Mouse (Mus musculus): ENCODE data around the gene Smox. TPM values are rescaled to one million over a fixed set of nuclear protein-coding genes. Genes with fewer than 3 reads are reported as not detected.

Gene Smox
- total RNA-seq, 2 experiments from 2014 or later: 84.5 to 85.8 TPM

DNA sequence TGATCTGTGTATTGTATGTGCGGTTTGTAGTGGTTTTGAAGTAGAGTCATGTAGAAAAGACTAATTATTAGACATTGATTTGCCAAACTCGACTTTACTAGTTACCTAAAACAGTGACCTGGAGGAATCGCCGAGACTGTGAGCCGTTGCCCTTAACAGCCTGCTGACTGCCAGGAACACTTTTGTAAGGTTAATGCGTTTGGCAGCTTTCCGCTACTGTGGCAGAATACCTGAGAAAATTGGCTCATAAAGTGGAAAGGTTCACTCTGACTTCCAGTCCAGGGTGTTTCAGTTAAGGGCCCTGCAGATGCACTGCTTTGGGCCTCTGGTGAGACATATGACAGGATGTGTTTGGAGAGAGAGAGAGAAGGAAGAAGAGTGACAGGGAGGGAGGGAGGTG is 40.0 kb downstream of the Smox start:
- no peak overlapping the region for H3K4me3 ChIP-seq
- DNase-seq (ENCODE audit: low spot score in 2 of 2): no peak
- no peak for TF ChIP-seq CTCF (conservative IDR thresholded peaks at IDR 0.05)
- H3K27ac ChIP-seq: no peak overlapping the region

DNA sequence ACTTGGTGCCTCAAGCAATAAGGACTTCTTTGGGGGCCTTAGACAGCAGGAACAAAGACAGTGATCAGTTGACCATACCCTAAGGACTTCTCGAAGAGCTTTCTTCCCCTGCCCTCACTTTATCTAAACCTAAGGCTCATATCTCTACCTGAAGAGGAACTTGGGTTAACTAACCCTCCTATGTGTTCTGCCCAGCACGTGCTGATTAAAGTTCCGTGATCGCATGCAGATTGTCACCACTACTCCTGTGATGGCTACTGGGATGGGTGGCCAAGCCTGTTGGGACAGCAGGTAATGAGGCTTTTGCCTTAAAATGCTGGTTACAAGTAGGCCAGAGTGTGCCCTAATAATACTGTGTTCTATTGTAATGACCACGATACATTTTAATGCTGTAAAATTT is 43.9 kb downstream of the Smox start:
- DNase-seq (ENCODE audit: low spot score in 2 of 2): no peak
- Histone ChIP-seq H3K27ac (no peak overlapping the region), H3K4me3 (no peak overlapping the region)
- no peak for TF ChIP-seq CTCF (conservative IDR thresholded peaks at IDR 0.05)

DNA sequence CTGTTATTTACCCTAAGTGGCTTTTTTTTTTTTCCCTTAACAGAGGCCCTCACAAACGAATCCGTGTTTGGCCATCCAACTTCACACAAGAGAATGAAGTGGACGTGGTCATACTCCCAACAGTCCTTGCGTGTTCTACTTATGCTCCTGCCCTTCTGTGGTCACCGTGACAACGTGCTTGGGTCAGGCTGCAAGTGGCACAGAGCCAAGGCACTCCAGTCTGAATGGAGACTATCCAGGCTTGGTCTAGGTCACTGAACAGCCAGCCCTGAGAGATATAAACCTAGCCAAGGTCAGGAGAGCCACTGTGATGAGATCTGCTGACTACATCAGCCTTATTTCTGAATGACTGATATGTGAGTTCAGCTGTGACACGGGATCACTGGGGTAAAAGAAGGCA is 47.0 kb downstream of the Smox start:
- no peak for DNase-seq (ENCODE audit: low spot score in 2 of 2)
- Histone ChIP-seq H3K27ac (no peak overlapping the region), H3K4me3 (no peak overlapping the region)
- no peak for TF ChIP-seq CTCF (conservative IDR thresholded peaks at IDR 0.05)

DNA sequence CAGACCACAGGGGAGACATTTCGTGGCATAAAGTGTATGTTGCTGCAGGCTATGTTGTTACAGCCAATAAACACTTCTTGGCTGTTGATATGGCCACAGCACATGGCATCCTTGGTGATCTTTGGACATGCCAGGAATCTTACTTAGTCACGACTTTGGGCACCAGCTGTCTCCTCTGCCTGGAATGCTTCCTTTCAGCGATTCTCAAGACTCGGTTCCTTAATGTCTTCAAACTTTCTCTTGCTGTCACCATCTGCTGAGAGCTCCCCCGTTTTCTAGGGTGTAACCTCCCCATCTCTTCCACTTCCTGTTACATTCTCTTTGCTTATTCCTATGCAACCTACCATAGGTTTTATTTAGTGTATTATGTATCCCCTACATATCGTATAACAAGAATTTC is 48.5 kb downstream of the Smox start:
- DNase-seq (ENCODE audit: low spot score in 2 of 2): no peak
- no peak for TF ChIP-seq CTCF (conservative IDR thresholded peaks at IDR 0.05)
- Histone ChIP-seq H3K4me3 (no peak overlapping the region), H3K27ac (no peak overlapping the region)

DNA sequence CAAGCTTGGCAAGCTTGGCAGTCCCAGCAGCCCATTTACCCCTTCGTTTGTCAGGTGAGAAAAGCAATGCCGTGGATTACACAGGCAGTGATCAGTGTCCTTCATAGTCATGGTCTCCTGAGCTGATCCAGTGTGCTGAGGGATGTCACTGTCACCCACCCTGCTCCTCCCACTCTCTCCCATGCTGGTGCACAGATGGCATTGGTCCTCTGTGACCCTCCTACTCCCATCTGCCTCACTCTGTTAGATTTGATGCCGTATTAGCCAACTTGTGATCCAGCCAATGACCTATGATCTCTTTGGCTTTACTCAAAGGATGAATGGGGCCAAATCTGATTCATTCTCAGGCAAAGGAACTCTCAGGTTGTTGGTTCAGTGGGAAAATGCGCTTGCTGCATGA is 50.4 kb downstream of the Smox start:
- peak overlapping the region; percentile 52; the same call in 1 of the 2 replicates for H3K27ac ChIP-seq
- no peak overlapping the region for H3K4me3 ChIP-seq
- peak in 1 of 2 experiments; percentile 44 for DNase-seq (ENCODE audit: low spot score in 2 of 2)
- TF ChIP-seq CTCF (conservative IDR thresholded peaks at IDR 0.05): no peak

DNA sequence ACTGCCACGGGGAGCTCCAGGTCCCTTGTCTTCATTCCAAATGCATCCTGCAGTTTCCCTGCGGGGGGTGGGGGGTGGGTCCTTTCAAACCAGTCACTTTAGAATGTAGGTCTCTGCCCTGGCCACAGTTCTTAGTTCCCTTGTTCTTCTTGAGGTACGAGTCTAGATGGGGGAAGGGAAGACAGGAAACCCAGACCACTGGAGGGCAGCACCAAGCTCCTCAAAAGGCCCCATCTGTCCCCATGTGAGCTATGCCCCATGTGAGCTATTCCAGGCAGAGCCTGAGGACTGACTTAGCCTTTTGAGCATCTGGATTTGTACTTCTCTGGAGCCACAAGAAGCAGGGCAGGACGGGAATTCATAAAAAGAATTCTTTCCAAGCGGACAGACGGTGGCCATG is 51.2 kb downstream of the Smox start:
- peak; percentile 64 for TF ChIP-seq CTCF (conservative IDR thresholded peaks at IDR 0.05)
- DNase-seq (ENCODE audit: low spot score in 2 of 2): no peak
- no peak overlapping the region for H3K4me3 ChIP-seq
- peak overlapping the region; percentile 52; the same call in 1 of the 2 replicates for H3K27ac ChIP-seq

DNA sequence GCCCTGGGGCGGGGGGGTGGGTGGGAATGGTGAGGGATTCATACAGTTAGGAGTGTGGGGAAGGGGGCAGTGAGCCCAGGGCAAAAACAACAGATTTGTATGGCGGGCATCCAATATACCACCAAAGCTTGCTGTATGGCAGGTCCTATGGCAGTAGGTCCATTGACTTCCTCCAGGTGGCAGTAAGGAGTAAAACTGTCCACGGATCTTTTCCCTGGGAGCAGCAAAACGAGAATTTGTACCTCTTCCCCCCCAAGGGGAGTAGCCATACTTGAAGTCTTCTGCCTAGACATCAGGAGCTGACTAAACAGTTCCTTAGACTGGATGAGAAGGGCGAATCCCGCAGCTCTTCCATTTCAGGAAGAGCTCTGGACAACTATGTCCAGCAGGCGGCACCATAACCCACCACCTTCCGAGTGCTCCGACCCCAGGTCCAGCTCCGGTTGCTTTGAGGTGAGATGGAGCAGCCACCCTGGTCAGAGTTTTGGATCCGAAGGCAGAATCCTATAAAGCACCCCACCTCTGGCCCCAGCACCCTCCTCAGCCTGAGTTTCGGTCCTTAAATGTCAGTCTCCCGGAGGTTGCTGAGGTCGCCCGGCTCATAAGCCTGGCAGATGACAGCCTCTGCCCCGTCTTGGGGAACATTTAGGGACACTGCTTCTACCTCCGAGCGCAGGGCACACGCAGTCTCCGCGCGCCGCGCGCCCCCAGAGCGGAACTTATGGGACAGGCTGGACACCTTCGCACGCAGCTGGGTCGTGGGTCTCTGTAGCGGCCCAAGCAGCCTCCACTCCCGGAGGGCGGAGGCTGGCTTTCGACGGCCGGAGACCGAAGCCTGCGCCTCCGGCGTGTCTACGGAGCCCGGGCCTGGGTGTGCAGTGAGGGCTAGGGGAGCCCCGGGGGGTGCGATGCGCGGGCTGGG is 54.4 kb downstream of the Smox start:
- DNase-seq (ENCODE audit: low spot score in 2 of 2): peak; percentile 43 to 55
- Histone ChIP-seq H3K4me3 (peak overlapping the region; percentile 48), H3K27ac (peak overlapping the region; percentile 64)
- TF ChIP-seq CTCF (conservative IDR thresholded peaks at IDR 0.05): peak; percentile 88

DNA sequence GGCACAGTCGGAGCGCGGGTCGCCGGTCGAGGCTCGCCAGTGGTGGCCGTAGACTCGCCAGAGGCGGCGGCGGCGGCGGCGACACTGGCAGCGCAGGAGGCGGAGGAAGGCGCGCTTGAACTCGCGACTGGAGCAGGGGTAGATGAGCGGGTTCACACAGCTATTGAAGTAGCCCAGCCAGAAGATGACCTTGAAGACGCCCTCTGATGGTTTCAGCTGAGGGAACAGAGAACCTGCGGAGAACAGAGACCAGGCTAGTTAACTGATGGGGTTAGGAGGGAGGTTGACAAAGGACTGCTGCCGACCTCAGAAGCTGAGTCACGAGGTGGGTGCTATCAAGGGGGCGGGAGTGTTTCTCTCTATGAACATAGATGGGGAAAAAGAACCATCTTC is 55.0 kb downstream of the Smox start:
- H3K27ac ChIP-seq: peak overlapping the region; percentile 64
- TF ChIP-seq CTCF (conservative IDR thresholded peaks at IDR 0.05): no peak
- peak overlapping the region; percentile 48 for H3K4me3 ChIP-seq
- DNase-seq (ENCODE audit: low spot score in 2 of 2): no peak

DNA sequence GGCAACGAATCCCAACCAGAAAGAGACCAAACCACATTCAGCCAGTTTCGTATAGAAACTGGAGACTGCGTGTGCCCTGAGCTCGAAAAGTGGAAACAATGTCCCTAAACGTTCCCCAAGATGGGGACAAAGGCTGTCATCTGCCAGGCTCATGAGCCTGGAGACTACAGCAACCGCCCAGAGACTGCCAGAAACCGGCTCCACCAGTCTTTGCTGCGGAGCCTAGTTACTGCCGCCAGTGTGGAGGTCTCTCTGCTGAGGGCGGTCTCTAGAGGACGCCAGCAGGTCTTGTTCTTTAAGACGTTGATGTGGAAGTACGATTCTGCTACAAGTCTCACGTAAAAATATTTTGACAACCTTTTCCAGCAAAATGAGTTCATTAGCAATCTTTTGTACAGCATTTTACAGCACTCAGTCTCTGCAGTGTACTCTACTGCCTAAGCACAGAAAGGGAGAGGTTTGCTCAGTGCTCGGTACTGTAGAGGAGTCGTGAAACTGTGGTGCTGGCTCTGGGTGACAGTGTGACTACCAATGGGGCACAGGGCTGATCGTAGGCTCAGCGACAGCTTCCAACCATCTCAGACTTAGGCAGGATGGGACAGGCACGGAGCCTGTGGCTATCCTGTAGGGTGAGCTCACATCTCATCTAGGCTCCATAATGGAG is 55.6 kb downstream of the Smox start:
- peak overlapping the region; percentile 64 for H3K27ac ChIP-seq
- no peak for TF ChIP-seq CTCF (conservative IDR thresholded peaks at IDR 0.05)

DNA sequence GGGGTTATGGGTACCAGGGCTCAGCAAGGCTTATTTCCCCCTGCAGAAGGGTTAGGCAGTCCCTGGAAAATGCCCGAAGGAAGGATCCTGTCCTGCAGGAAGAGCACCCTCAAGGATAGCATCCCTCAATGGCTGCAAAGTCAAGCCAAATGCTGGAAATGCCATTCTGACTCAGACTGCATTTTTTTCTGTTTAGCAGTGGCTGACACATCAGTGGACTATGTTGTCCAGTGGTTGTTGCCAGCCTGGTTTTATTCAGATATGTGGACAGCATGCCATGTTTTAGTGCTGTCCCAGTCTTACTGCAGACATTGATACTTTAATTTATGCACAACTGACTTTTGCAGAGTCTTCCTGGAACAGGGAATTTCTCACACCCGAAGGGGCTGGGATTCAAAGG is 57.0 kb downstream of the Smox start:
- peak overlapping the region; percentile 64; the same call in 1 of the 2 replicates for H3K27ac ChIP-seq
- TF ChIP-seq CTCF (conservative IDR thresholded peaks at IDR 0.05): no peak
- no peak for DNase-seq (ENCODE audit: low spot score in 2 of 2)

More for the DNA sequence above, 55.6 kb downstream of the Smox start:
- DNase-seq (ENCODE audit: low spot score in 2 of 2): no peak
- H3K4me3 ChIP-seq: peak overlapping the region; percentile 29

DNA sequence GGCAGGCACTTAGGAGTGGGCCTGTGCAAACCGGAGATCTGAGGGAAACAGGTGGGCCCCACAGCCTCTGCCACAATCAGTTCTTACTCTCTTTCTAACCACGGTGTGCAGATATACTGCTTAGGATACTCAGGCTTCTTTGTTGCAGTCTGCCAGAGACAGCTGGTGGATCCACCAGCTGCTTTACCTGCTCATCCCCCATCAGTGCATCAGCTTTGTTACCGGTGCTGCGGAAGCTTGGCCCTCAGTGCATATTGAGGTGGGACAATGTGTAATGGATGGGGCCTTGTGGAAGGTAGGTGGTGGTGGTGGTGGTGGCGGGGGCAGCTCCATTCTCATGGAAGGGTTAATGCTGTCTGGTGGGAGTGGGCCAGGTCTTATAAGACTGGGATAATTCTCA is 57.8 kb downstream of the Smox start:
- TF ChIP-seq CTCF (conservative IDR thresholded peaks at IDR 0.05): no peak
- Histone ChIP-seq H3K27ac (no peak overlapping the region), H3K4me3 (no peak overlapping the region)
- DNase-seq (ENCODE audit: low spot score in 2 of 2): no peak

More for the DNA sequence above, 57.0 kb downstream of the Smox start:
- H3K4me3 ChIP-seq: no peak overlapping the region

DNA sequence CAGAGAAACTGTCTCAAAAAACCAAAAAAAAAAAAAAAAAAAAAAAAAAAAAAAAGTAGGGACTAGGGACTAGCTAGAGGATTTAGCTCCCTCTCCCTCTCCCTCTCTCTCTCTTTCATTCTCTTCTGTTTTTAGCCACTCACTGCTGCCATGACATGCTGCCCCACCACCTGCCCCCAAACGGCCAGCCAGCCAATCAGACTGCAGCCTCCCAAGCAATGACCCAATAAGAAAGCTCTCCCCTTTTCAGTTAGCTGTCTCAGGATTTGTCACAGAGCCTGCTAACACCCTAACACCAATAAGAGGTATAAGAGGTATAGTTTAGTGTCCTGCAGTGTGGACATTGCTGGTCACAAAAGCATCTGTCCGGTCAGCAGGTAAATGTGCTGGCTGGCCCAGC is 59.2 kb downstream of the Smox start:
- no peak for DNase-seq (ENCODE audit: low spot score in 2 of 2)
- Histone ChIP-seq H3K27ac (no peak overlapping the region), H3K4me3 (no peak overlapping the region)
- no peak for TF ChIP-seq CTCF (conservative IDR thresholded peaks at IDR 0.05)

DNA sequence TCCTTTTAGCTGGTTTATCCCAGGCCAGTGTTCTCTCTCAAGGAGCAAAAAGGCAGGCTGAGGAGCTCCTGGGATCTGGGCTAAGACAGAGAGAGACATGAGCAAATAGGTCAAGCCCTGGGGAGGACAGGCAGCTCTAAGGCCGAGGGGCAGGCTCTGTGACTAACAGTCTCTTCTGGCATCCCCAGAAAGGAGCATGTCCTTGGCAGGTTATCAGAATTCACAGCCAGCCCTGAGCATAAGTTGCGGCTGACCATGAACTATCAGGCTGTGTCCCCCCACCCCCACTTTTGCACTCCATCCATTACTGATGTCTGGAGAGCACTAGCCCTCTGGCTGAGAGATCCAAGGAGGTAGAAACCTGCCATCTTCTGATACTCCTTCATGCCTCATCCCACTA is 59.6 kb downstream of the Smox start:
- DNase-seq (ENCODE audit: low spot score in 2 of 2): no peak
- no peak for TF ChIP-seq CTCF (conservative IDR thresholded peaks at IDR 0.05)
- Histone ChIP-seq H3K4me3 (no peak overlapping the region), H3K27ac (no peak overlapping the region; the same call in 1 of the 2 replicates)
